Mouse (Mus musculus): ENCODE measurements around the gene Plekhb1.

DNA sequence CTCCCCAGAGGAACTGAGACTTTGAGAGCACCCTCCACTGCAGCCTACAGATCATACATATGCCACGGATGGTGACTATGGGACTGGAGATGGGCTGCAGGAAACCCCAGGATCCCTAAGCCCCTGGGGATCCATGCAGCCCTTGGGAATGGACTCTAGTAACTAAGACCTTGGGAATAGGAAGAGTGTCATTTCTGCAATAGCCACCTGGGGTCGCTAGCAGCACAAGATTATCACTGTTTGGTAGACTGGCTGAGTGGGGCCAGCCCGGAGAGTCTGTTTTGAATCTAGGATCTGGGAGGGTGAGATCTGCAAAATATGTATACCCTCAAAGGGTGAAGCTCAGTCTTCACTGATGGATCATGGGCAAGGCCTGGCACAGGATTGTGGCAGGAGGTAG is 17.1 kb downstream of the Plekhb1 start:
- TF ChIP-seq TAL1 (IDR thresholded peaks at IDR 0.05; ENCODE audit: low read length) (no peak), GATA1 (IDR thresholded peaks at IDR 0.05; ENCODE audit: low read length) (no peak)

All from erythroblast, embryonic 14.5 days (primary cell).